Mouse (Mus musculus) right cerebral cortex, postnatal 4 days (tissue): ENCODE measurements at regions not wholly inside any gene's neighbourhood (a gene's known extent, or its start where the extent isn't known, plus 50 kb on each side); places are given as distances from the start of the nearest gene placed in this dataset.
"Not testable (repeated sequence)": the region's sequence is repeated elsewhere in the genome, so short reads cannot be mapped to it uniquely, and the experiment has no call there.

Experiments used
- DNase-seq: peaks from one replicate; pipeline ENCODE4 v3.0.0-alpha.2; 2022

DNA sequence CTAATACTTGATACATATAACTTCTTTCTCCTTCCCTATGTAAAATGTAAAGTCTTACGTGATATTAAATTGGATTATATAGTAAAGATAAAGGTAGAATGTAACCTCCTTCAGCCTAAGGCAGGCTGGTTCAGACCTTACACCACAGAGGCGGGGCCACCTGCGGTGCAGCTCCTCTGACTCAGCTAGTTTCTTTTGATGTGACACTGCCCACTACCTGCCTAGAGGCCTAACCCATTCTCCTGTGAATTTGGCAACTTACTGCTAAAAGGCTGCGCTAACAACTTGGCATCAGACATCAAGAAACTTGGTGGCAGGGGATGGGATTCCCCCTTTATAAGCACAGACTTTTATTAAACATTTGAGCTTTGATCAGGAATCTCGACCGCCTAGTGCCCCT lies 74.5 kb downstream of the Aasdhppt start:
- no peak for DNase-seq

DNA sequence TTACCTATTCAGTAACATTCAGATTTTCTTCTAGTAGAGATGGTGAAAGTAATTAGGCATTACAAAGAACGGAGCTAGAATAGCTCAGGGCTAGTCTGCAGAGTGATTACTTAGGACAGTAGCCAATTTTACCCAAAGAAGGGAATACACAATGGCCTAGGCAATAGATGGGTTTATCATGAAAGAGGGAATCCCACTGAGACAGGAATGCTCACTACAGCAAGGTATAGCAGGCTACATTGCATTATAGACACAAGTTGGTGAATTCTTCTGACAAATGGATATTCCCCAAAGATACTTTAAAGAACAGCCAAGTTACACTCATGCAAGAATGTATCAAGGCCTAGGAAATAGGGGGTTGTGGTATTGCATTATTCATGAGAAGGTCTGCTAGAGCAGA lies 94.7 kb downstream of the Aasdhppt start:
- DNase-seq: not testable (repeated sequence)

DNA sequence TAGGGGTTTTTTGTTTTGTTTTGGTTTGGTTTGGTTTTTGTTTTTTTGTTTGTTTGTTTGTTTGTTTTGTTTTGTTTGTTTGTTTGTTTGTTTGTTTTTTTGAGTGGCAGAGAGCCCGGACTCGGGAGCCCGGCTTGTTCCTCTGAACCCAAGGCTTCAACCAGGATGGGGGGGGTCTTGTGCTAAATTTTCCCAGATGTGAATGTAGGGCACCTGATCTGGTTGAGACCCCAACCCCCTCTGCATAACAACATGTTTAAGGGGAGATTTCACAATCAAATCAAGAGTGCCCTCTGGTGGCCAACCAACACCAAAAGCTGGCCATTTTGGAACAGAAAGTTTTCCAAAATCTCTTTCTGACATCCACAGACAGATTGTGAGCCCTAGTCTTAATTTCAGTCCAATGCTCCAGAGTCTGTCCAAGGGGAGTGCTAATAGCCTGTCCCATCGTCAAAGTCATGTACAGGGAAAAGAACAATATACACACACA lies 99.2 kb downstream of the Aasdhppt start:
- peak; percentile 13 for DNase-seq

DNA sequence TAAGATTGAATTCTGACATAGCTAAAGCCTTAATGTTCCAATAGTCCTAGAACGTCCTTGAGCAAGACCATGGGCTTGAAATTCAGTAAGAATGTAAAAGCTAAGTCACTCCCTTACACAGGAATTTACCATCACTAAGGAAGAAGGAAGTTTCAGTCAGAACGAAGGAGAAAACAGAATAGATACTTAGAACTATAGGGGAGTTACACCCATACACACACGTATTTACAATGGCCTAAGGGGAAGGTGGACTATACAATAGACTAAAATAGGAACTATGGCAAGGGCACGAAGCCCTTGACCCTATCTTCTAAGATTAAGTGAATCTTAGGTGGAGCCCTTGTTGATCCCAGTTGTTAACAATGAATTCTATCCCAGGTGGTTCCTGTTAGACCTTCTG lies 116.5 kb downstream of the Aasdhppt start:
- DNase-seq: not testable (repeated sequence)

DNA sequence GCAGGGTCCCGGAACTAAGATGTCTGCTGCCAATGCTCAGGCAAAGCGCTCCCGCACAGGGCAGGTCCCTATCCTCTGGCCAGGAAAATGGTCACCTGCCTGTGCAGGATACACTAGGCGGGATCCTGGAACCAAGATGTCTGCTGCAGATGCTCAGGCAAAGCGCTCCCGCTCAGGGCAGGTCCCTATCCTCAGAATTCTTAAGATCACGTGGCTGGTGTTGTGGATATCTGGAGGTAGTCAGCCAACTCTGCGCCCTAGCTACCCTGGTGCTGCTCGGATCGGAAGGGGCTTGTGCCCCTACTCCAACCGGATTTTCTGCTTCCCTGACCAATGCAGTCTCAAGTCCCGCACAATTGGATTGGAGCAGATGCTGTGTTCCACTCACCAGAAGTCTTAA lies 153.3 kb downstream of the Aasdhppt start:
- not testable (repeated sequence) for DNase-seq

DNA sequence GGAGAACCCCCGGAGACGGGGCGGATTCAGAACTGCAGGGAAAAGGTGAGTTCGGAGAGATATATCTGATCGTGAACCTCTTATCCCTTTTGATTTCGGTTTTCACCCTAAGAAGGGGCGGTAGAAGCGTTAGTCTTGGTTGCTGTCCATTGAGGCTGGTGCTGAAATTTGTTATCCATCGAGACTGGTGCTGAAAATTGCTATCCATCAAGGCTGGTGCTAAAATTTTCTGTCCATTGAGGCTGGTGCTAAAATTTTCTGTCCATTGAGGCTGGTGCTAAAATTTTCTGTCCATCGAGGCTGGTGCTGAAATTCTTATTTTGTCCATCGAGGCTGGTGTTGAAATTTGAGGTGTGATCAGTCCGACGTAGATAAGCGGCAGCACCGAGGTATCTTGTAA lies 170.4 kb downstream of the Aasdhppt start:
- not testable (repeated sequence) for DNase-seq

DNA sequence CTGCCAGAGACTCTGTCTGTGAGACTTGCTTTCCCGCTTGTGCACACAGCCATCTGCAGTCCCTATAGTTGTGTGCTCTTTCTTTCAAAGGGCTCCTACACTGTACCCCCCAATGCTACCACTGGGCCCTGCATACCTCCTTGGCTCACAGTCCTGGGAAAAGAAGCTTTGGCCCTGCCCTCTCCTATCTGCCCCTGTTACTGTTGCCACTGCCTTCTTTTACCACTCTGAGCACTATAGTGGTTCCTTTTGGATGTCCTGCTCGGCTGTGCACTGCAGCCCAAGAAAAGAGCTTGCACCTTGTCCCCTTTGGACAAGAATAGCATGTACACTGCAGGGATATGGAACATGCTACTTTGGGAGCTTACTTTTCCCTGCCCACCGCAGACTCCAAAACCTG lies 216.8 kb downstream of the Aasdhppt start:
- no peak for DNase-seq

DNA sequence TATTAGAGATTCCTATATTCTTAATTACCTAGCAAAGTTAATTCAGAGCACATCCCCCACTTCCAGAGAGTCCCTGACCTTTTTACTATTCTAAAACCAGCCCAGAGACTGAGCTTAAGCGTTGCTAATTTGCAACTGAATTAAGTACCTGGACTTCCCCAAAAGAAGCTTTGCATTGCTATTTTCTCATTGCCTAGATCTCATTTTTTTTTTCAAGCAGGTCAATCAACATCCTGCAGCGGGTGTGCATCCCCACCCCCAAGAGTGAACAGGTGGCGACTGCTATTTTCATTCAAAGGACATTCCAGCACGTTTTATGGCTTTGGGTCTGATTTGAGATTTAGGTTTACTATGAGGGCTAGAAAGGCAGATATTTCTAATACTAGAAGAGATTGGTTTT lies 226.6 kb downstream of the Aasdhppt start:
- DNase-seq: not testable (repeated sequence)

DNA sequence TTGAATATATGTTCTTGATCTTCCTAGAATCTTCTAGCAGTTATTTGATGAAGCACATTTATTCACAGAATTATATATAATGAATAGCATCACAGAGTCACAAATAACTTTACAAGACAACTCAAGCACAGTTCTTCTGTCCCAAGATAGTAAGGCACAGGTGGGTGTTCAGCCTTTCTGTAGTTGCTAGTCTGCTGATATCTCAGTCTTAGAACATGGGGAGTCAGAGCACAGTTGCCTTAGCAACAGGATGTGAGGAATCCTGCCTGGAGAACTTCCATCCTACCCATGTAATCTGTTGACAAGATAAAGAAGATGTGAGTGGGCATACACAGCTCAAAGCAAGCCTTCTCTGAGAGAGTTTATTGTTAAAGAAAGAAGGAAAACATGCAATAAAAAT lies 248.2 kb downstream of the Aasdhppt start:
- no peak for DNase-seq

DNA sequence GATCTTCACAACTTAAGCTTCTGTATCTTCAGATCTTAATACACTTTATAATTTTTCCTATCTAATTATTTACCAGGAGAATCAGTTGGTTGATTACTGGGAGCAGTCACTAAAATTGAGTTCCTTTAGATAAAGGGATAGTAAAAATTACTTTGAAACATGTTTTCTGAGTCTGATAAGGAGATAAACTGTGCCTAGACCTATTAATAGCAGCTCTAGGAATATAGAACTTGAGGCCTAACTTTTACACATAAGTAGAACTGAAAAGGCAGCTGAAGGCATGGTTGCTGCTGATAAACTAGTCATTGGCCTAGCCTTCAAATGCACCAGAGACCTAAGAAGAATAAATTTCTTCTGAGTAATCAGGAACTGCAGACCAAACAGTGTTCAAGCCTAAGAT lies 260.5 kb downstream of the Aasdhppt start:
- no peak for DNase-seq

DNA sequence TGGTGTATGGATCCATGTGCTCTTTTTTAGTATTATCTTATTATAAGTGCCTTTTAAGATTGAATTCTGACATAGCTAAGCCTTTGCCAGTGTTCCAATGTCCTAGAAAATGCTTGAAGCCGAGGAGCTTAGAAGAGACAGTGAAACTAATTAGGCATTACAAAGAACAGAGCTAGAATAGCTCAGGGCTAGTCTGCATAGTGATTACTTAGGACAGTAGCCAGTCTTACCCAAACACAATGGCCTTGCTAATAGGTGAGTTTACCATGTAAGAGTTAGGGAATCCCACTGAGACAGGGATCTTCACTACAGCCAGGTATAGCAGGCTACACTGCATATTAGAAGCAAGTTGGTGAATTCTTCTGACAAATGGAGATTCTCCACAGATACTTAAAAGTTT lies 261.6 kb downstream of the Aasdhppt start:
- DNase-seq: not testable (repeated sequence)

DNA sequence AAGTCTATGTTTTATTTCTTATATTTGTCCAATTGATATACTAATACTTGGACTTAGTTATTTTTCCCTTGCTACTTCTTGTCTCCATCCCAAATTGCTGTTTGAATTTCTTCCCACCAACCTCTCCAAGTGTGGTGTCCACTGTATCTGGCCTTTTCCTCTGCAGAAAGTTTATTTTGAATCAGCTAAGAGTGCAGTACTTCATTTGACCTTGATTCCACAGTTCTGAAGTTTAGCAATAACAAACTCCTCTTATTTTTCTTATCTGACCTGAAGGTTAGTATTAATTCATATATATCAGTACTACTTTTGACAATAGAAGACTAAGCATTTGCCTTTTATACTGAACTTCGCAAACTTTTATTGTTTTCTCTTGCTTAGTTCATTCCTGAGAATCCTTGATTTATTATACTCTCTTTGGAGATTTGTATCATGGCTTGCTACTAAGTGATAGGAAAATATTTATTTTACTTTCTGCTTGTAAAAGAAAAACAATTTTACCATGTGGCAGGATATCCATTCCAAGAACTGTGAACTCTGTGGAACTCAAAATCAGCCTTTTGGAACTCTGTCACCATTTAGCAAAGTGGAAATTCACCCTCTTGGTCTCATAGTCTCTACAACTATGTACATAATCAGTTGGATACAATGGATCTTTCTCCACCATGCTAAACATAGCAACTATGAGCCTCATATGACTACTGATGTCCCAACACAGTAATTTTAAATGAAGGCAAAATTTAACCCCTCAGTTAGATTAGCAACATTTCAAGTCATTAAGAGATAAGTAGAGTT lies 268.2 kb downstream of the Aasdhppt start:
- DNase-seq: no peak

DNA sequence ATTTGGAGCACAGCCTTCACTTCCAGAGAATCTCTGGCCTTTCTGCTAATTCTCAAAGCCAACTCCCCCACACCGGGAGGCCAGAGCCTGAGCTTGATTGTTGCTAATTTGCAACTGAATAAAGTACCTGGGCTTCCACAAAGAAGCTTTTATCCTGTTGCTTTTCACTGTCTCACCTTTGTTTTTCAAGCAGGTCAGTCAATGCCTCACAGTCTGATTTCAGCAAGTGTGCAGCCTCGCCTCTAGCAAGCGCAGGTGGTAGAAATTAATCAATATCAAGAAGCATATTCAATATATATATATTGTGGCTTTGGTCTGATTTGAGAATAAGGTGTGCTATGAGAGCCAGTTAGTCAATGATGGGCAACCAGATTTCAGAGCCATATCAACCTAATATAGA lies 282.1 kb downstream of the Aasdhppt start:
- not testable (repeated sequence) for DNase-seq

DNA sequence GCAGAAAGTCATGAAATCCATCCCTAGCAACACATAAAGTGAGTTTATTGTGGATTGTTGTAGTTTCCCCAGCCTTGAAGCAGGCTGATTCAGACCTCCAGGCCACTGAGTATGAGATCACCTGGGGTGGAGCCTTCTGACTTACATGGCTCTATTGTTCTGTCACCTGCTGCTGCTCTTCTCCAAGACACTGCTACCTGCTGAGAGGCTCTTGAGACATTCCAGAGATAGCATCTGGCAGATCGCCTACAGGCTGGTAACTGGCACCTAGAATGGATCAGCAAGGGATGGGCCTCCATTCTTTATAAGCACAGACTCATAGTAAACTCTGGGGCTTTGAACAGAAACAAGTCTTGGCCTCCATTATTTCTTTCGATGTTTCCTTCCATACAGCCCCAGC lies 289.2 kb downstream of the Aasdhppt start:
- no peak for DNase-seq

DNA sequence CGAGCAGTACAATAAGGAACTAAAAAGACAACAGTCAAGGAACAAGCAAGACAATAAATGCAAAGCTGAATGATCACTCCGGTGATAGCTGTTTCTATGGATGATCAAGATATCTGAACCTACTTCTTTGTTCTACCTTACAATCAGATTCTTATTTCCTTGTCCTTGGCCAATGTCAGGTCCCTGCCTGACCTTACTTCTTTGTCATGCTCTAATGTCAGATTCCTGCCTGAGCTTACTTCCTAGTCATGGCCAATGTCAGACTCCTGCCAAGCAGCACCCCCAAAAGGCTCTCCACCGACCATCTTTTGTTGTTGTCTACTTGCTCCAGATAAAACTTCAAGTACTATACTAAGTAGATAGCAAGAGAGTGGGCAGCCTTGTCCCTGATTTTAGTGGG lies 312.6 kb downstream of the Aasdhppt start:
- no peak for DNase-seq

DNA sequence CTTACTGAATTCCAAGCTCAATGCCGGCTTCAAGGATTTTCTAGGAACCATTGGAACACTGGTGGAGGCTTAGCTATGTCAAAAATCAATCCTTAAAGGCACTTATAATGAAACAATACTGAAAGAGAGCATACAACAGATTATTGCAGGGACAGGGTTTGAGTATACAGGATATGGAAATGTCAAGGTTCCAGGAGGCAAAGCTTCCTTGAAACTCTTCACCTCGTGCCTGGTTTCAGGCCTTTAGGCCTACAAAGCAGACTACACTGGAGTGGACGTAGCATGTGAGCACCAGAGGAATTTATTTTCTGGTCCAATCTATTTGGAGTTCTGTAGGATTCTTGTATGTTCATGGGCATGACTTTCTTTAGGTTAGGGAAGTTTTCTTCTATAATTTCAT lies 320.9 kb downstream of the Aasdhppt start:
- DNase-seq: not testable (repeated sequence)

DNA sequence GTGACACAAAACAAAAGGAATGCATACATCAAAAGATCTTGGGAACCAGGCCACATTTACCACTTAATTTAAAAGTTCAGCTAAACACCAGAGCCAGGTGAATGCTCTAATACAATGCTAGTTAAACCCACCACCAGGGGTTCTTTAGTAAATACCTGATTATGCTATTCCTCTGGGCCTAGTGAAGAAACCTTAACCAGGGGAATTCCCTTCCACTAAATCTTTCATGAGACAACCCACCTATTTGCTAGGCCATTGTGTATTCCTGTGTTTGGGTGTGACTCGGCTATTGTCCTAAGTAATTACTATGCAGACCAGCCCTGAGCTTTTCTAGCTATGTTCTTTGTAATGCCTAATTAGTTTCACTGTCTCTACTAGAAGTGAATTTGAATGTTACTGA lies 321.3 kb downstream of the Aasdhppt start:
- DNase-seq: not testable (repeated sequence)
